Mouse (Mus musculus) bone marrow macrophage, adult 2 months (primary cell): ENCODE data around the gene Nynrin.

Experiments used
- CTCF ChIP-seq: IDR thresholded peaks from 2 replicates; pipeline ENCODE4 v1.5.1; 2012; ENCODE audit warnings: low read depth, mild to moderate bottlenecking, low read length, moderate library complexity
- POLR2A ChIP-seq: IDR thresholded peaks from 2 replicates; pipeline ENCODE4 v1.6.1; 2012; ENCODE audit warnings: mild to moderate bottlenecking, low read depth, low read length, borderline replicate concordance

DNA sequence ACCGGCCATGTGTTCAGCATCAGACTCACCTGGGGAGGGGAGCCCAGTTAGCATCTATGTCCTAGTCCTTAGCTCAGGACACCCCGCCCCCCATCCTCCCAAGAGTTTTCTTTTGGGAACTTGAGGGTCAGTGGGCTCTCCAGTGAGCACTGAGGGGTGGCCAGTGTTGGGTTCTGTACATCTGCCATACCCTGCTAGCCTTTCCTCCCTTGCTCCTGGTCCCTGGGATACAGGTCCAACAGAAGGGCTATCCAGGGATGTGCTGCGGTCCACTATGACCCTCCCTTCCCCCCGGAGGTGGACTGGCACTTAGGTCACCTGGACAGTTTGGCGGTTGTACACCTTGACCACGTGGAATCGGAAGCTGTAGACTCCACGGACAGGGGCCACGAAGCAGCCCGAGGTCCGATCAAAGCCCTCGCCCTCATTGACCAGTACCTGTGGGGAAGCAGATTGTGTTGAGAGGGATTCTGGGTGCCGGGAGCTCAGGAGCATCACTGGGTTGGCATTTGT, 29.4 kb downstream of the Nynrin start:
- TF ChIP-seq CTCF (no peak), POLR2A (no peak)
